8 mouse cellular contexts compared by ENCODE assay signal in the genomic region with DNA sequence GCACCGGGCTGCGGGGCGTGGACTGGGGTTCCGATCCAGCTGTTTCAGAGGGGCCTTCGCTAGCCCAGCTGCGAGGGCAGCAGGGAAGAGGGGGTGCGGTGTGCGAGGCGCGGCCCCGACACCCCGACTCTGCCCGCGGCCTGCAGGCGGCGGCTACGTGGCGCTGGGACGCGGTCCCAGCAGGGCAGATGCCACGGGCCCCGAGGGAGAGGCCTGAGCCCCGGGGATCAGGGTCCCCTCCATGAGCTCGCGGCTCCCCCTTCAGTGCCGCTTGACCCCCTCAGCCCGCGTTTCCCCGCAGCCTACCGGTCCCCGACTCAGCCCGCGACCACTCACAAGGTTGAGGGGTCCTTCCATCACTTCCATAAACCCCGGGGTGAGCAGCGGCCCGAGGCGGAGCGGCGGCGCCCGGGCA. TPM values are rescaled to one million over a fixed set of nuclear protein-coding genes. Genes with fewer than 3 reads are reported as not detected.
DNase-seq lines count a peak whose midpoint lies in the region; ATAC-seq lines count a peak whose summit lies in the region.

No protein-coding gene starts in this region.

- DNase-seq in adrenal gland, adult 18-20 months (ENCODE audit: low spot score in 2 of 2) = peak; percentile 49 to 57
- DNase-seq in adrenal gland, adult (ENCODE audit: inconsistent age in 2 of 2, low spot score in 1 of 2) = no peak
- peak; percentile 27 for DNase-seq in retina, postnatal 7 days (ENCODE audit: low read depth, low spot score)
- no peak for DNase-seq in retina, postnatal 1 day
- DNase-seq in intestine, embryonic 14.5 days (ENCODE audit: low spot score) = peak; percentile 84

- H3K9ac ChIP-seq in intestine, embryonic 14.5 days (ENCODE audit: low read length) = peak overlapping the region; percentile 73
- peak overlapping the region; percentile 91 for H3K9ac ChIP-seq in stomach, embryonic 16.5 days (ENCODE audit: low read length)

- peak overlapping the region; percentile 90 for H3K4me2 ChIP-seq in intestine, embryonic 14.5 days (ENCODE audit: low read length)
- peak overlapping the region; percentile 81 for H3K4me2 ChIP-seq in stomach, embryonic 16.5 days (ENCODE audit: low read depth, low read length)

- H3K4me3 ChIP-seq in erythroblast, embryonic 14.5 days (replicated peaks) = peak overlapping the region; percentile 97
- peak overlapping the region; percentile 62 for H3K4me3 ChIP-seq in intestine, embryonic 14.5 days (ENCODE audit: low read depth, low read length)
- peak overlapping the region; percentile 97 for H3K4me3 ChIP-seq in megakaryocyte, embryonic 14.5 days (replicated peaks)
- peak overlapping the region; percentile 90 for H3K4me3 ChIP-seq in stomach, embryonic 16.5 days (replicated peaks; ENCODE audit: low read length)

- under 1% methylated on average over 36 of the region's 41 CpGs for WGBS in intestine, embryonic 14.5 days
- under 1% methylated on average over 40 of the region's 41 CpGs for WGBS in stomach, embryonic 16.5 days

- peaks cover 38% of the 10 kb centered on the region for H3K4me1 ChIP-seq in erythroblast, embryonic 14.5 days (ENCODE audit: control insufficient read depth)
- H3K4me1 ChIP-seq in intestine, embryonic 14.5 days (replicated peaks; ENCODE audit: control insufficient read depth, insufficient read depth, low read length) = peaks cover 13% of the 10 kb centered on the region
- peaks cover 51% of the 10 kb centered on the region for H3K4me1 ChIP-seq in megakaryocyte, embryonic 14.5 days
- peaks cover 17% of the 10 kb centered on the region for H3K4me1 ChIP-seq in stomach, embryonic 16.5 days (ENCODE audit: control insufficient read depth, insufficient read depth, low read length)

- H3K27me3 ChIP-seq in erythroblast, embryonic 14.5 days (ENCODE audit: control insufficient read depth) = no peaks in the 10 kb centered on the region
- H3K27me3 ChIP-seq in intestine, embryonic 14.5 days (replicated peaks; ENCODE audit: control insufficient read depth, insufficient read depth, low read length) = no peaks in the 10 kb centered on the region
- no peaks in the 10 kb centered on the region for H3K27me3 ChIP-seq in megakaryocyte, embryonic 14.5 days (replicated peaks)
- no peaks in the 10 kb centered on the region for H3K27me3 ChIP-seq in stomach, embryonic 16.5 days (ENCODE audit: control insufficient read depth, insufficient read depth, low read length)

- peak; percentile 71 for ATAC-seq in intestine, embryonic 14.5 days (replicated peaks; ENCODE audit: low FRiP score, low TSS enrichment, low read depth)
- peak; percentile 36 for ATAC-seq in stomach, embryonic 16.5 days (ENCODE audit: insufficient read depth, low FRiP score)

- peaks cover 4% of the 10 kb centered on the region for H3K36me3 ChIP-seq in erythroblast, embryonic 14.5 days (ENCODE audit: control insufficient read depth)
- no peaks in the 10 kb centered on the region for H3K36me3 ChIP-seq in intestine, embryonic 14.5 days (ENCODE audit: control insufficient read depth, insufficient read depth, low read length)
- H3K36me3 ChIP-seq in megakaryocyte, embryonic 14.5 days (replicated peaks; ENCODE audit: low read length) = no peaks in the 10 kb centered on the region
- no peaks in the 10 kb centered on the region for H3K36me3 ChIP-seq in stomach, embryonic 16.5 days (ENCODE audit: control insufficient read depth, insufficient read depth, low read length)

- H3K9me3 ChIP-seq in erythroblast, embryonic 14.5 days (ENCODE audit: control insufficient read depth, low read length) = no peaks in the 10 kb centered on the region
- no peaks in the 10 kb centered on the region for H3K9me3 ChIP-seq in intestine, embryonic 14.5 days (ENCODE audit: control insufficient read depth, low read length)
- no peaks in the 10 kb centered on the region; the same call in 1 of the 2 replicates for H3K9me3 ChIP-seq in megakaryocyte, embryonic 14.5 days
- H3K9me3 ChIP-seq in stomach, embryonic 16.5 days (replicated peaks; ENCODE audit: control insufficient read depth, low read length) = no peaks in the 10 kb centered on the region

- H3K27ac ChIP-seq in intestine, embryonic 14.5 days (ENCODE audit: low read depth) = peak overlapping the region; percentile 66
- H3K27ac ChIP-seq in stomach, embryonic 16.5 days (ENCODE audit: low read length) = peak overlapping the region; percentile 76

RNA-seq across cellular contexts. Expression of gene Nrbf2, which starts 0.3 kb away (rescaled TPM):
- total RNA-seq in adrenal gland, adult 18-20 months (2021) = 10 to 100 TPM; 18.1 to 23.7 TPM
- polyA plus RNA-seq in erythroblast, embryonic 14.5 days (2012) = 2.2 and 2.3 TPM in 2 replicates
- polyA plus RNA-seq in intestine, embryonic 14.5 days (2014; fragmentation: Nextera tagmentation; extraction: Ambion mirVana) = 36.0 and 39.6 TPM in 2 replicates
- 44.9 and 49.4 TPM in 2 replicates for polyA plus RNA-seq in megakaryocyte, embryonic 14.5 days (2012; ENCODE audit: insufficient read depth, low replicate concordance)
- polyA plus RNA-seq in stomach, embryonic 16.5 days (2015; fragmentation: Nextera tagmentation; extraction: Ambion mirVana) = 35.7 and 37.6 TPM in 2 replicates

Comparison
In these comparisons a context has a peak if more than half of its experiments do, and no peak if none do; other contexts are left out.
1. DNase-seq: peak in adrenal gland, adult 18-20 months (2 of 2), retina, postnatal 7 days (single experiment) and intestine, embryonic 14.5 days (single experiment); none in adrenal gland, adult (0 of 2) and retina, postnatal 1 day (single experiment).
2. RNA of gene Nrbf2, which starts 0.3 kb away (polyA plus RNA-seq): 44.9 to 49.4 TPM in megakaryocyte, embryonic 14.5 days, 35.7 to 37.6 TPM in stomach, embryonic 16.5 days and 36.0 to 39.6 TPM in intestine, embryonic 14.5 days; 2.2 to 2.3 TPM in erythroblast, embryonic 14.5 days; every median in the first group is over 10 times any median in the second.
3. Peak in every context shown above with its lines, with median percentiles within 50 percentile points of each other: H3K4me3 ChIP-seq.